Mouse (Mus musculus) embryonic facial prominence, embryonic 10.5 days (tissue): Measurements from ENCODE around the gene Btnl9. TPM values are rescaled to one million over a fixed set of nuclear protein-coding genes. Genes with fewer than 3 reads are reported as not detected.
A peak's percentile ranks its signal among the peaks of the same experiment; 100 is the strongest.
"Not testable (repeated sequence)": the region's sequence is repeated elsewhere in the genome, so short reads cannot be mapped to it uniquely, and the experiment has no call there.

Experiments used
- DNase-seq: peaks from one replicate; pipeline ENCODE4 v3.0.0-alpha.2; 2017; ENCODE audit warnings: low spot score
- H3K27ac ChIP-seq: fragments of 300-500 bp; sonication (generic); replicated peaks from 2 replicates; pipeline ENCODE4 v1.5.1; 2016; ENCODE audit warnings: mild to moderate bottlenecking
- H3K27me3 ChIP-seq: fragments of 300-500 bp; sonication (generic); replicated peaks from 2 replicates; pipeline ENCODE4 v1.6.1; 2016; ENCODE audit warnings: low read depth, mild to moderate bottlenecking; ENCODE audit not compliant: poor library complexity, severe bottlenecking
- H3K36me3 ChIP-seq: fragments of 300-500 bp; sonication (generic); replicated peaks from 2 replicates; pipeline ENCODE4 v1.6.1; 2016; ENCODE audit warnings: mild to moderate bottlenecking, moderate library complexity
- H3K4me1 ChIP-seq: fragments of 300-500 bp; sonication (generic); 2 replicates; pipeline ENCODE4 v1.6.1; 2016
- H3K4me3 ChIP-seq: fragments of 300-500 bp; sonication (generic); 2 replicates; pipeline ENCODE4 v1.5.1; 2016; ENCODE audit warnings: mild to moderate bottlenecking, moderate library complexity
- H3K9me3 ChIP-seq: fragments of 300-500 bp; sonication (generic); 2 replicates; pipeline ENCODE4 v1.6.1; 2016; ENCODE audit warnings: mild to moderate bottlenecking
- WGBS: fragments of 180-500 bp; shearing (Covaris S2); methylation state at CpG from one replicate; pipeline ENCODE4 v1.1.7; 2016; 5-methylcytosine and 5-hydroxymethylcytosine counted together
- polyA plus RNA-seq: library from polyadenylated mRNA; unstranded; fragments of >200 nt; fragmentation: Nextera tagmentation; extraction: Ambion mirVana; gene quantifications from 2 replicates; pipeline ENCODE4 v1.2.1, GENCODE M21; 2016

The Btnl9 gene
- polyA plus RNA-seq, 1 experiment from 2014 or later: 0.31 TPM

GRCm38 (mm10) chr11:49202071-49202470 lies 15.1 kb upstream of the Btnl9 start:
- 71% methylated on average over 2 of the region's 2 CpGs for WGBS
- peak overlapping the region; percentile 99 for H3K27ac ChIP-seq
- H3K4me1 ChIP-seq: peaks cover 20% of the 10 kb centered on the region

DNA sequence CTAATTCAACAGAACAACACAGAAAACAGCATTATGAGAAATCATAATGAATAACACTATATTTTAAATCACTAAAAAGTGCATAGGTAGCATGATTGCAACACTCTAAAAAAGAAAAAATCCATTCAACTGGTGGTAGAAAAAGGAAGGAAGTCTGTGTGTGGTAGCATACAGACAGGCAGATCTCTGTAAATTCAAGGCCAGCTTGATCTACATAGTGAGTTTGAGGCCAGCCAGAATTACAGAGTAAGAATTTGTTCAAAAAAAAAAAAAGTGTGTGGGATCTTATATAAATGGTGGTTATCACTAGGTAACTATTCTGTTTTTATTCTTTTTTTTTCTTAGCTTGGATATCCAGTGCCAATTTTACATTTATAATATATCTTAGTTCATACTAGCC lies 14.2 kb upstream of the Btnl9 start:
- Histone ChIP-seq H3K4me3 (no peak overlapping the region), H3K36me3 (peaks cover under 1% of the 10 kb centered on the region), H3K27ac (no peak overlapping the region), H3K4me1 (peaks cover 20% of the 10 kb centered on the region), H3K27me3 (no peaks in the 10 kb centered on the region), H3K9me3 (no peaks in the 10 kb centered on the region)
- no peak for DNase-seq

More at GRCm38 (mm10) chr11:49202071-49202470, 15.1 kb upstream of the Btnl9 start:
- Histone ChIP-seq H3K4me3 (peak overlapping the region; percentile 86), H3K27me3 (no peaks in the 10 kb centered on the region), H3K36me3 (peaks cover 10% of the 10 kb centered on the region), H3K9me3 (no peaks in the 10 kb centered on the region)
- DNase-seq: peak; percentile 10

GRCm38 (mm10) chr11:49200666-49201065 lies 13.7 kb upstream of the Btnl9 start:
- no peaks in the 10 kb centered on the region for H3K9me3 ChIP-seq
- no peaks in the 10 kb centered on the region for H3K36me3 ChIP-seq
- H3K4me1 ChIP-seq: peaks cover 20% of the 10 kb centered on the region
- H3K4me3 ChIP-seq: no peak overlapping the region
- no peaks in the 10 kb centered on the region for H3K27me3 ChIP-seq
- H3K27ac ChIP-seq: no peak overlapping the region
- no peak for DNase-seq

- WGBS: 91% methylated on average over 7 of the region's 7 CpGs
- DNase-seq: no peak
- H3K36me3 ChIP-seq: no peaks in the 10 kb centered on the region
- no peaks in the 10 kb centered on the region for H3K4me1 ChIP-seq
- no peak overlapping the region for H3K27ac ChIP-seq
- no peaks in the 10 kb centered on the region for H3K27me3 ChIP-seq
- no peak overlapping the region for H3K4me3 ChIP-seq
- H3K9me3 ChIP-seq: no peaks in the 10 kb centered on the region
Measured at GRCm38 (mm10) chr11:49195819-49196322, 8.9 kb upstream of the Btnl9 start.

DNA sequence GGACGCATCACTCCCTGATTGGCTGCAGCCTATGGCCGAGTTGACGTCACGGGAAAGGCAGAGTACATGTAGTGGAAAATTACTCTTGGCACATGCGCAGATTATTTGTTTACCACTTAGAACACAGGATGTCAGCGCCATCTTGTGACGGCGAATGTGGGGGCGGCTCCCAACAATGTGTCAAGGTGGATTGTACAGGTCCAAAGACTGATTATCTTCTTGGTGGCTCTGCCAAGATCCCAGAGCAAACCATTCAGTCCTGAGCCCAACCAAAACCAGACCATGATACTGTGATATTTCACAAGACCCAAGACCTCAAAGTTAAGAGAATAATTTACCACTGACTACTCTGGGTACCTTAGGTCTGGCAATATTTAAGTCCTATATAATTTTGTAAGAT lies 7.8 kb upstream of the Btnl9 start:
- not testable (repeated sequence) for H3K9me3 ChIP-seq, H3K4me1 ChIP-seq, H3K4me3 ChIP-seq, H3K27ac ChIP-seq, DNase-seq, H3K36me3 ChIP-seq, H3K27me3 ChIP-seq
- 95% methylated on average over 9 of the region's 9 CpGs for WGBS

GRCm38 (mm10) chr11:49191083-49191482 lies 4.1 kb upstream of the Btnl9 start:
- H3K4me1 ChIP-seq: no peaks in the 10 kb centered on the region
- no peak overlapping the region for H3K4me3 ChIP-seq
- H3K9me3 ChIP-seq: no peaks in the 10 kb centered on the region
- DNase-seq: no peak
- WGBS: 58% methylated on average over 2 of the region's 2 CpGs
- no peaks in the 10 kb centered on the region for H3K27me3 ChIP-seq
- no peak overlapping the region for H3K27ac ChIP-seq
- H3K36me3 ChIP-seq: no peaks in the 10 kb centered on the region

DNA sequence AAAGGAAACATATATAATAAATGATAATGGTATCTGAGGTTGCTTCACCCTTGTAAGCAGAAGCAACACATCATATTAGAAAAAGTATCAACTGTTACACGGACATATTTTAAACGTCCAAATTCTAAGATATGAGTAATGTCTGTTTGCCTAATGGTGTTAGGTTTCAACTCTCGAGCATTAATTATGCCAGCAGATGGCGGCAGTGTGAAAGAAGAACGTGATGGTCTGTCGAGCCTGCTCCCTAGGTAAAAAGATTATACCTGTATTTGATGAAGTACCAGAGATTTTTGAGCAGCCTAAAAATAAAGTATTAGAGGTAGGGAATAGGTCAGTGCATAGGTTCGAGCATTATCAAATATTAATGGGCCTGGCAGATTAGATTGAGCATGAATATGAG lies 2.8 kb upstream of the Btnl9 start:
- WGBS: 9% methylated on average over 7 of the region's 7 CpGs
- peak; percentile 43 for DNase-seq
- Histone ChIP-seq H3K9me3 (no peaks in the 10 kb centered on the region), H3K4me3 (no peak overlapping the region), H3K27ac (no peak overlapping the region), H3K4me1 (no peaks in the 10 kb centered on the region), H3K27me3 (no peaks in the 10 kb centered on the region), H3K36me3 (no peaks in the 10 kb centered on the region)

- H3K27me3 ChIP-seq: no peaks in the 10 kb centered on the region
- no peak overlapping the region for H3K4me3 ChIP-seq
- no peaks in the 10 kb centered on the region for H3K9me3 ChIP-seq
- 78% methylated on average over 10 of the region's 10 CpGs for WGBS
- no peak overlapping the region for H3K27ac ChIP-seq
- DNase-seq: no peak
- H3K36me3 ChIP-seq: no peaks in the 10 kb centered on the region
- H3K4me1 ChIP-seq: no peaks in the 10 kb centered on the region
Measured at GRCm38 (mm10) chr11:49187701-49188100, 742 bp upstream of the Btnl9 start.

GRCm38 (mm10) chr11:49186452-49186851 lies 507 bp downstream of the Btnl9 start:
- Histone ChIP-seq H3K27me3 (no peaks in the 10 kb centered on the region), H3K27ac (no peak overlapping the region)

DNA sequence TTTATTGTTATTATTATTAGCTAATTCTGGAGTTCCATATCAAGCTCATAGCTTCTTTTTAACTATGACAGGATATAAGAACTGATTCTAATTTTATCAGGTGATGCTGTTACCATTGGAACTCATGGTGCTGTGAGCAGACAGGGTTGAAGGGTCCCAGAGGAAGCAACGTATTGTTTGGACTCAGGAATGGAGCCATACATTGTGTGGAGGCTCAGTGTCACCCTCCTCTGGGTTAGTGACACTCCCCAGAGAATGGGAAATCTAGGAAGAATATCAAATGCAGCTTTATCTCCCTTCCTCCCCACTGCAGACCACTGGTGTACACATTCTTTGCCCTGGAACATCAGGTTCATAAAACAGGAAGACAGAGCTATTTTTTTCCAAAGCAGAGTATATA lies 3.8 kb downstream of the Btnl9 start:
- DNase-seq: no peak

More at GRCm38 (mm10) chr11:49186452-49186851, 507 bp downstream of the Btnl9 start:
- H3K36me3 ChIP-seq: no peaks in the 10 kb centered on the region
- no peak for DNase-seq
- 84% methylated on average over 6 of the region's 6 CpGs for WGBS
- no peak overlapping the region for H3K4me3 ChIP-seq
- H3K4me1 ChIP-seq: no peaks in the 10 kb centered on the region
- no peaks in the 10 kb centered on the region for H3K9me3 ChIP-seq

GRCm38 (mm10) chr11:49176047-49176779 lies 10.7 kb downstream of the Btnl9 start:
- not testable (repeated sequence) for H3K36me3 ChIP-seq
- 84% methylated on average over 4 of the region's 4 CpGs for WGBS

More for the DNA sequence above, 3.8 kb downstream of the Btnl9 start:
- Histone ChIP-seq H3K4me3 (no peak overlapping the region), H3K27ac (no peak overlapping the region), H3K36me3 (no peaks in the 10 kb centered on the region), H3K4me1 (no peaks in the 10 kb centered on the region), H3K9me3 (no peaks in the 10 kb centered on the region), H3K27me3 (no peaks in the 10 kb centered on the region)
- WGBS: 78% methylated on average over 1 of the region's 1 CpGs

DNA sequence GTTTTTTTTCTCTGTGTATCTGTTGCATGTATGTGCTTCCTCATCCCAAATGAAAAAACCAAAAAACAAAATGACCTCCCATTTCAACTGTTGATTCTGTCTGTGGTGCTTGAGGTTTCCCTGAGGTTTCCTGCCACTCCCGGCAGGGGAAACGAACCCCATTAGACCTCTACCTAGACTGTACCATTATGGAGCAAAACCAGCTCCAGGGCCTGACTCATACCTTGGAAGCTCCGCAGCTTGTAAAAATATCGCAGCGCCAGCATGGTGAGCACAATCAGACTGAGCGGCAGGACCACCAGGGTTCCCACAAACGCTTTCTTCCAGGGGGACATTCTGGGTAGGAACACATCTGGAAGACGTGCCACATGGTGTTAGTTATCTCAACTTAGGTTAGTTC lies 11.6 kb downstream of the Btnl9 start:
- peaks cover 8% of the 10 kb centered on the region for H3K27me3 ChIP-seq
- no peaks in the 10 kb centered on the region for H3K9me3 ChIP-seq
- 94% methylated on average over 8 of the region's 8 CpGs for WGBS
- H3K4me1 ChIP-seq: peaks cover 4% of the 10 kb centered on the region; the same call in 1 of the 2 replicates
- H3K36me3 ChIP-seq: no peaks in the 10 kb centered on the region
- no peak overlapping the region for H3K4me3 ChIP-seq
- no peak overlapping the region for H3K27ac ChIP-seq
- no peak for DNase-seq

More at GRCm38 (mm10) chr11:49176047-49176779, 10.7 kb downstream of the Btnl9 start:
- not testable (repeated sequence) for DNase-seq, H3K27me3 ChIP-seq, H3K9me3 ChIP-seq, H3K4me3 ChIP-seq, H3K4me1 ChIP-seq, H3K27ac ChIP-seq

DNA sequence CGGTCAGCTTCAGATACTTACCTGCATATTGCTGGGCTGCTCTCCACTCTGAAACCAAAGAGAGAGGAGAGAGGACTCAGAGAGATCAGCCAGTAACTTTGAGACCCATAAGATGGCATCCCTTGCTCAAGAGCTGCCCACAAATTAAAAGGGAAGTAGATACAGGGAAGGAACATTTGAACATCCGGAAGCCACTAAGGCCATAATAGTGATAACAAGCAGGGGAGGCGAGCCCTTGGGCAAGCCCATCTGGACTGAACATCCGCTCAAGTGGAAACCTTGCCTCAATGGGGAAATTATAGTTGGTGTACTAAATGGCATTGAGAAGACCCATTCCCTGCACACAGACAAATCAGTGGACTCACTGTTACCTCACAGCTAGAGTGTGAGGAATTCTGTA lies 16.4 kb downstream of the Btnl9 start:
- 90% methylated on average over 4 of the region's 4 CpGs for WGBS
- H3K4me1 ChIP-seq: peaks cover 13% of the 10 kb centered on the region
- DNase-seq: no peak
- H3K4me3 ChIP-seq: no peak overlapping the region
- H3K36me3 ChIP-seq: no peaks in the 10 kb centered on the region
- H3K27me3 ChIP-seq: peaks cover 30% of the 10 kb centered on the region
- peaks cover 11% of the 10 kb centered on the region; the same call in 1 of the 2 replicates for H3K9me3 ChIP-seq
- H3K27ac ChIP-seq: no peak overlapping the region
